Mouse (Mus musculus) embryonic facial prominence, embryonic 11.5 days (tissue): ENCODE data around the gene Ucn3. TPM values are rescaled to one million over a fixed set of nuclear protein-coding genes. Genes with fewer than 3 reads are reported as not detected.
"Not testable (repeated sequence)": the region's sequence is repeated elsewhere in the genome, so short reads cannot be mapped to it uniquely, and the experiment has no call there.

Source experiments
- ATAC-seq: fragments of 200-750 bp; cut with Nextera tagmentation; replicated peaks from 2 replicates; pipeline ENCODE4 v1.8.0; 2017; ENCODE audit warnings: low read depth; ENCODE audit not compliant: insufficient number of reproducible peaks, low FRiP score, low TSS enrichment
- DNase-seq: peaks from one replicate; pipeline ENCODE4 v3.0.0-alpha.2; 2015; ENCODE audit warnings: low spot score
- H3K27ac ChIP-seq: fragments of 300-500 bp; sonication (generic); replicated peaks from 2 replicates; pipeline ENCODE4 v1.5.1; 2014; ENCODE audit warnings: mild to moderate bottlenecking, low read depth, low read length, control low read depth
- H3K27me3 ChIP-seq: fragments of 300-500 bp; sonication (generic); 2 replicates; pipeline ENCODE4 v1.6.1; 2014; ENCODE audit warnings: mild to moderate bottlenecking, low read length, moderate library complexity, mixed read lengths; ENCODE audit not compliant: control insufficient read depth, insufficient read depth
- H3K36me3 ChIP-seq: fragments of 300-500 bp; sonication (generic); replicated peaks from 2 replicates; pipeline ENCODE4 v1.6.1; 2014; ENCODE audit warnings: low read depth, mild to moderate bottlenecking, low read length, moderate library complexity, mixed read lengths; ENCODE audit not compliant: control insufficient read depth, insufficient read depth
- H3K4me1 ChIP-seq: fragments of 300-500 bp; sonication (generic); 2 replicates; pipeline ENCODE4 v1.6.1; 2014; ENCODE audit warnings: low read length, mixed read lengths; ENCODE audit not compliant: control insufficient read depth, insufficient read depth
- H3K4me2 ChIP-seq: fragments of 300-500 bp; sonication (generic); 2 replicates; pipeline ENCODE4 v1.6.1; 2014; ENCODE audit warnings: low read depth, mild to moderate bottlenecking, control low read depth, low read length, moderate library complexity
- H3K4me3 ChIP-seq: fragments of 300-500 bp; sonication (generic); 2 replicates; pipeline ENCODE4 v1.5.1; 2014; ENCODE audit warnings: low read depth, low read length, control low read depth
- H3K9ac ChIP-seq: fragments of 300-500 bp; sonication (generic); replicated peaks from 2 replicates; pipeline ENCODE4 v1.6.1; 2014; ENCODE audit warnings: mild to moderate bottlenecking, control low read depth, low read length
- H3K9me3 ChIP-seq: fragments of 300-500 bp; sonication (generic); replicated peaks from 2 replicates; pipeline ENCODE4 v1.6.1; 2016; ENCODE audit warnings: mild to moderate bottlenecking, low read length, inconsistent platforms, mixed read lengths; ENCODE audit not compliant: control insufficient read depth
- WGBS: fragments of 180-500 bp; shearing (Covaris S2); extraction: QIAGEN DNeasy Blood & Tissue Kit; methylation state at CpG from one replicate; pipeline ENCODE4 v1.1.7; 2014; 5-methylcytosine and 5-hydroxymethylcytosine counted together
- polyA plus RNA-seq: library from polyadenylated mRNA; unstranded; fragments of >200 nt; fragmentation: Nextera tagmentation; extraction: Ambion mirVana; gene quantifications from 2 replicates; pipeline ENCODE4 v1.2.1, GENCODE M21; 2014

Ucn3 gene
- polyA plus RNA-seq, 1 experiment from 2014 or later = not detected

GRCm38 (mm10) chr13:3898202-3898601 lies 46.9 kb downstream of the Ucn3 start:
- 95% methylated on average over 5 of the region's 5 CpGs for WGBS

GRCm38 (mm10) chr13:3896913-3897312 lies 48.2 kb downstream of the Ucn3 start:
- Histone ChIP-seq H3K4me1 (no peaks in the 10 kb centered on the region), H3K4me3 (no peak overlapping the region), H3K9ac (no peak overlapping the region), H3K27me3 (no peaks in the 10 kb centered on the region), H3K4me2 (no peak overlapping the region), H3K36me3 (no peaks in the 10 kb centered on the region), H3K27ac (no peak overlapping the region), H3K9me3 (no peaks in the 10 kb centered on the region)
- 37% methylated on average over 5 of the region's 5 CpGs for WGBS
- peak; percentile 89 for DNase-seq
- no peak for ATAC-seq

More at GRCm38 (mm10) chr13:3898202-3898601, 46.9 kb downstream of the Ucn3 start:
- not testable (repeated sequence) for ATAC-seq, H3K27me3 ChIP-seq, H3K36me3 ChIP-seq, H3K9me3 ChIP-seq, DNase-seq, H3K4me1 ChIP-seq, H3K4me3 ChIP-seq, H3K27ac ChIP-seq, H3K9ac ChIP-seq, H3K4me2 ChIP-seq

- Histone ChIP-seq H3K4me3 (no peak overlapping the region), H3K4me1 (no peaks in the 10 kb centered on the region), H3K27ac (no peak overlapping the region), H3K4me2 (no peak overlapping the region), H3K9ac (no peak overlapping the region), H3K9me3 (no peaks in the 10 kb centered on the region), H3K27me3 (no peaks in the 10 kb centered on the region), H3K36me3 (no peaks in the 10 kb centered on the region)
- WGBS = 89% methylated on average over 6 of the region's 6 CpGs
- no peak for DNase-seq
- no peak for ATAC-seq
Measured at GRCm38 (mm10) chr13:3896032-3896431, 49.1 kb downstream of the Ucn3 start.

- ATAC-seq = no peak
Measured at GRCm38 (mm10) chr13:3895397-3895980, 49.7 kb downstream of the Ucn3 start.

GRCm38 (mm10) chr13:3894549-3894948 lies 50.6 kb downstream of the Ucn3 start:
- Histone ChIP-seq H3K9ac (no peak overlapping the region), H3K4me2 (no peak overlapping the region), H3K27me3 (no peaks in the 10 kb centered on the region), H3K36me3 (no peaks in the 10 kb centered on the region), H3K4me3 (no peak overlapping the region), H3K9me3 (no peaks in the 10 kb centered on the region), H3K27ac (no peak overlapping the region), H3K4me1 (no peaks in the 10 kb centered on the region)
- WGBS = 80% methylated on average over 8 of the region's 8 CpGs
- ATAC-seq = no peak
- no peak for DNase-seq

More at GRCm38 (mm10) chr13:3895397-3895980, 49.7 kb downstream of the Ucn3 start:
- H3K4me1 ChIP-seq = no peaks in the 10 kb centered on the region
- no peak overlapping the region for H3K4me3 ChIP-seq
- DNase-seq = no peak
- no peaks in the 10 kb centered on the region for H3K27me3 ChIP-seq
- H3K9me3 ChIP-seq = no peaks in the 10 kb centered on the region
- no peaks in the 10 kb centered on the region for H3K36me3 ChIP-seq
- WGBS = 88% methylated on average over 8 of the region's 8 CpGs
- no peak overlapping the region for H3K4me2 ChIP-seq
- no peak overlapping the region for H3K27ac ChIP-seq
- H3K9ac ChIP-seq = no peak overlapping the region

GRCm38 (mm10) chr13:3893126-3893734 lies 51.9 kb downstream of the Ucn3 start:
- Histone ChIP-seq H3K9ac (peak overlapping the region; percentile 57), H3K4me3 (peak overlapping the region; percentile 45), H3K4me1 (no peaks in the 10 kb centered on the region), H3K27ac (0 out of 2 replicates have a peak overlapping the region, but pooled peaks have one; percentile 5), H3K36me3 (peaks cover 1% of the 10 kb centered on the region), H3K4me2 (peak overlapping the region; percentile 35; the same call in 1 of the 2 replicates), H3K9me3 (no peaks in the 10 kb centered on the region), H3K27me3 (no peaks in the 10 kb centered on the region)
- ATAC-seq (peak; percentile 97), DNase-seq (peak; percentile 96)
- under 1% methylated on average over 35 of the region's 35 CpGs for WGBS

GRCm38 (mm10) chr13:3892601-3893000 lies 52.5 kb downstream of the Ucn3 start:
- Histone ChIP-seq H3K4me1 (no peaks in the 10 kb centered on the region), H3K27me3 (no peaks in the 10 kb centered on the region), H3K27ac (no peak overlapping the region), H3K9me3 (no peaks in the 10 kb centered on the region), H3K36me3 (peaks cover 4% of the 10 kb centered on the region), H3K9ac (peak overlapping the region; percentile 53), H3K4me2 (peak overlapping the region; percentile 40), H3K4me3 (peak overlapping the region; percentile 45)
- no peak for ATAC-seq
- DNase-seq = peak; percentile 60
- WGBS = 13% methylated on average over 7 of the region's 7 CpGs

GRCm38 (mm10) chr13:3891479-3892087 lies 53.6 kb downstream of the Ucn3 start:
- Histone ChIP-seq H3K9me3 (no peaks in the 10 kb centered on the region), H3K4me1 (no peaks in the 10 kb centered on the region), H3K9ac (peak overlapping the region; percentile 23), H3K27ac (no peak overlapping the region), H3K4me2 (peak overlapping the region; percentile 40), H3K36me3 (peaks cover 11% of the 10 kb centered on the region), H3K27me3 (no peaks in the 10 kb centered on the region), H3K4me3 (peak overlapping the region; percentile 45)
- ATAC-seq (no peak), DNase-seq (no peak)
- 36% methylated on average over 8 of the region's 8 CpGs for WGBS
